Mouse (Mus musculus) liver, embryonic 12.5 days (tissue): Measurements from ENCODE around the gene Efhc1. TPM values are rescaled to one million over a fixed set of nuclear protein-coding genes. Genes with fewer than 3 reads are reported as not detected.
A peak's percentile ranks its signal among the peaks of the same experiment; 100 is the strongest.
"Not testable (repeated sequence)": the region's sequence is repeated elsewhere in the genome, so short reads cannot be mapped to it uniquely, and the experiment has no call there.

Source experiments
- ATAC-seq: fragments of 200-750 bp; cut with Nextera tagmentation; 2 replicates; pipeline ENCODE4 v1.8.0; 2017; ENCODE audit warnings: moderate number of reproducible peaks, mild to moderate bottlenecking, moderate library complexity
- H3K27ac ChIP-seq: fragments of 300-500 bp; sonication (generic); 2 replicates; pipeline ENCODE4 v1.5.1; 2016; ENCODE audit warnings: mild to moderate bottlenecking
- H3K27me3 ChIP-seq: fragments of 300-500 bp; sonication (generic); replicated peaks from 2 replicates; pipeline ENCODE4 v1.6.1; 2016; ENCODE audit warnings: mild to moderate bottlenecking, moderate library complexity
- H3K36me3 ChIP-seq: fragments of 300-500 bp; sonication (generic); 2 replicates; pipeline ENCODE4 v1.6.1; 2016; ENCODE audit warnings: mild to moderate bottlenecking, moderate library complexity
- H3K4me1 ChIP-seq: fragments of 300-500 bp; sonication (generic); 2 replicates; pipeline ENCODE4 v1.6.1; 2016
- H3K4me2 ChIP-seq: fragments of 300-500 bp; sonication (generic); 2 replicates; pipeline ENCODE4 v1.6.1; 2016; ENCODE audit warnings: mild to moderate bottlenecking, moderate library complexity
- H3K4me3 ChIP-seq: fragments of 300-500 bp; sonication (generic); 2 replicates; pipeline ENCODE4 v1.5.1; 2016; ENCODE audit warnings: mild to moderate bottlenecking, moderate library complexity
- H3K9ac ChIP-seq: fragments of 300-500 bp; sonication (generic); 2 replicates; pipeline ENCODE4 v1.6.1; 2016; ENCODE audit warnings: mild to moderate bottlenecking, moderate library complexity
- H3K9me3 ChIP-seq: fragments of 300-500 bp; sonication (generic); replicated peaks from 2 replicates; pipeline ENCODE4 v1.6.1; 2016; ENCODE audit warnings: mild to moderate bottlenecking, moderate library complexity
- WGBS: fragments of 180-500 bp; shearing (Covaris S2); methylation state at CpG from one replicate; pipeline ENCODE4 v1.1.7; 2016; ENCODE audit not compliant: insufficient replicate concordance; 5-methylcytosine and 5-hydroxymethylcytosine counted together
- polyA plus RNA-seq: library from polyadenylated mRNA; unstranded; fragments of >200 nt; fragmentation: Nextera tagmentation; extraction: Ambion mirVana; gene quantifications from 2 replicates; pipeline ENCODE4 v1.2.1, GENCODE M21; 2016

Efhc1 gene
- polyA plus RNA-seq, 1 experiment from 2014 or later = 0.62 TPM

- Histone ChIP-seq H3K9me3 (no peaks in the 10 kb centered on the region), H3K4me2 (no peak overlapping the region), H3K27ac (no peak overlapping the region), H3K27me3 (no peaks in the 10 kb centered on the region), H3K9ac (no peak overlapping the region), H3K4me1 (peaks cover 11% of the 10 kb centered on the region; the same call in 1 of the 2 replicates), H3K36me3 (no peaks in the 10 kb centered on the region), H3K4me3 (no peak overlapping the region)
- ATAC-seq = no peak
- 47% methylated on average over 11 of the region's 11 CpGs for WGBS
Observed at GRCm38 (mm10) chr1:20922612-20923399, 28.6 kb upstream of the Efhc1 start.

DNA sequence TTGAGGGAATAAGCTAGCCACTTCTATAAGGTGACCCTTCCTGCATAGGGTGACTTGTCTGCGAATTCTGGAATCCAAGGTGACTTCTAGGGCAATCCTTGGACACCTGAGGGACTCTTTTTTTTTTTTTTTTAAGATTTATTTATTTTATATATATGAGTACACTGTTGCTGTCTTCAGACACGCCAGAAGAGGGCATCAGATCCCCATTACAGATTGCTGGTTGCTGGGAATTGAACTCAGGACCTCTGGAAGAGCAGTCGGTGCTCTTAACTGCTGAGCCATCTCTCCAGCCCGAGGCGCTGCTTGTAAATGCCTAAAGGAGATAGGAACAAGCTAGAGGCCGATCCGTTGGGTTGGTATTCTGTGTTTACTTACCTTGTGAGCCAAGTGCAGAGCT is 26.1 kb upstream of the Efhc1 start:
- 33% methylated on average over 7 of the region's 7 CpGs for WGBS

DNA sequence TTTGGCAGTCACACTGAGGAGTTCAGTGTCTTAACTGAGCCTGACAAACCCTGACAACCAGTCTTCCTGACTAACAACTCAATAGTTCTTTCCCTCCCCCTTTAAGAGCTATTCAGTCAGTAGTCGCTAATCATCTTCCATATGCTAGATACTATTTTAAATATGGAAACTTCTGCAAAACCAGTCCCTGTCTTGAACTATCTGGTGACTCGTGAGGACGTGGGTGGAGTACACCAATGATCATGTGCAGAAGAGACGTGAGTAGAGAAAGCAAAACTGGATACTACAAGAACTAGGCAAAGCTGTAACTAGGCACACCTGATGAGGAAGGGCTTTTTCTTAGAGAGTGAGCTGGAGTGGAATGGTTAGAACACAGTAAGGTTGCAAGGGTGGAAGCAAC is 25.5 kb upstream of the Efhc1 start:
- ATAC-seq = no peak
- H3K9ac ChIP-seq = no peak overlapping the region
- no peaks in the 10 kb centered on the region for H3K27me3 ChIP-seq
- H3K4me1 ChIP-seq = peaks cover 31% of the 10 kb centered on the region
- H3K4me3 ChIP-seq = no peak overlapping the region
- 33% methylated on average over 4 of the region's 4 CpGs for WGBS
- H3K9me3 ChIP-seq = no peaks in the 10 kb centered on the region
- H3K4me2 ChIP-seq = no peak overlapping the region
- no peaks in the 10 kb centered on the region for H3K36me3 ChIP-seq
- no peak overlapping the region for H3K27ac ChIP-seq

More for the DNA sequence above, 26.1 kb upstream of the Efhc1 start:
- not testable (repeated sequence) for H3K4me3 ChIP-seq, H3K9ac ChIP-seq, H3K27me3 ChIP-seq, ATAC-seq, H3K36me3 ChIP-seq, H3K27ac ChIP-seq, H3K9me3 ChIP-seq, H3K4me2 ChIP-seq
- peaks cover 26% of the 10 kb centered on the region for H3K4me1 ChIP-seq

DNA sequence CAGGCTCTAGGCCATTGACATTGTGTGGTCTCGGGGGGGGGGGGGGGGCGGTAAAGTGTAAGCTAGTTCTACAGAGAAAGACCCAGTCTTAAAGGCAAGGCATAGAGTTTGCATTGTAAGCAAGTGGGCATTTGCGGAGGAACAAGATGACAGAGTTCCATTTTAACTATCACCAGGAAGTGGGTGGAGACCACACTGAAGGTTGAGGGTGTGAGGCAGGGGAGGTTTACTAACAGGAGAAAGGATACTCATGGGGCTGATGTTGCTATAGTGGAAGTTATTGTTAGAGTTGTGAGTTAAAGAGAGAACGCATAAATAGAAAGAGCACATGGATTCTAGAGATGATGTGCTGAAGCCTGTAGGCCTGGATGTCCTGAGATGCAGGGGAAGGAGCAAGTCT is 25.1 kb upstream of the Efhc1 start:
- no peaks in the 10 kb centered on the region for H3K27me3 ChIP-seq

DNA sequence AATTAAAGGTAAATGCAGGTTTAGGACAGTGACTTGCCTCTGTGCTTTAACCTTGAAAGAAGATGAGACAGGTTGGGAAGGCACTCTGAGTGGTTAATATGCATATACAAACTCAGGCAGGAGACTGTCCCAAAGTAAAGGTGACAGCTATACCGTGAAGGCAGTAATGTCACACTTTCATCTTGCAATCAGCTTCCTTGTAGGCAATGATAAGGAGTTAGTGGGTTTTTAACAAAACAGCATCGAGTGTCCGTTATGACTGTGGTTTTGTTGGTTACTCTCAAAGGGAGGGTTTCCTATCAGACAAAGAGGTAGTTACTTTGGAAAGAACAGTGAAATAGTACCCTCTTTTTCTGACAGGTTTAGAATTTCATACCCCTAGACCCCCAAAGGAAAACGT is 22.9 kb upstream of the Efhc1 start:
- Histone ChIP-seq H3K4me3 (no peak overlapping the region), H3K9ac (no peak overlapping the region), H3K36me3 (no peaks in the 10 kb centered on the region), H3K9me3 (no peaks in the 10 kb centered on the region), H3K4me1 (peaks cover 31% of the 10 kb centered on the region), H3K27ac (peak overlapping the region; percentile 51), H3K4me2 (no peak overlapping the region), H3K27me3 (no peaks in the 10 kb centered on the region)
- WGBS = 12% methylated on average over 4 of the region's 4 CpGs
- ATAC-seq = peak; percentile 41; the same call in 1 of the 2 replicates

More for the DNA sequence above, 25.1 kb upstream of the Efhc1 start:
- H3K36me3 ChIP-seq = no peaks in the 10 kb centered on the region
- no peak overlapping the region for H3K27ac ChIP-seq
- 54% methylated on average over 4 of the region's 4 CpGs for WGBS
- H3K4me3 ChIP-seq = no peak overlapping the region
- no peak overlapping the region for H3K4me2 ChIP-seq
- no peak overlapping the region for H3K9ac ChIP-seq
- peaks cover 31% of the 10 kb centered on the region for H3K4me1 ChIP-seq
- no peak for ATAC-seq
- H3K9me3 ChIP-seq = no peaks in the 10 kb centered on the region

- no peaks in the 10 kb centered on the region for H3K27me3 ChIP-seq
- H3K36me3 ChIP-seq = no peaks in the 10 kb centered on the region
- peak; percentile 74 for ATAC-seq
- peaks cover 21% of the 10 kb centered on the region for H3K4me1 ChIP-seq
- H3K4me3 ChIP-seq = no peak overlapping the region
- no peak overlapping the region for H3K27ac ChIP-seq
- H3K9ac ChIP-seq = no peak overlapping the region
- H3K9me3 ChIP-seq = no peaks in the 10 kb centered on the region
- WGBS = 16% methylated on average over 7 of the region's 7 CpGs
- no peak overlapping the region for H3K4me2 ChIP-seq
Observed at GRCm38 (mm10) chr1:20933457-20933856, 18.0 kb upstream of the Efhc1 start.

DNA sequence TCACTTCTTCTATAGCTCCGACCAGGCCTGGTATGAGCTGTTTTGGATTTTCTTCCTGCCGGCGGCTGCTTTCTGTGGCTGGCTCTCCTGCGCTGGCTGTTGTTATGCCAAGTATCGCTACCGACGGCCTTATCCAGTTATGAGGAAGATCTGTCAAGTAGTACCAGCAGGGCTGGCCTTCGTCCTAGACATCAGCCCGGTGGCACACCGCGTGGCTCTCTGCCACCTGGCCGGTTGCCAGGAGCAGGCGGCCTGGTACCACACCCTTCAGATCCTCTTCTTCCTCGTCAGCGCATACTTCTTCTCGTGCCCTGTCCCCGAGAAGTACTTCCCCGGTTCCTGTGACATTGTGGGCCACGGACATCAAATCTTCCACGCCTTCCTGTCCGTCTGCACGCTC is 16.3 kb upstream of the Efhc1 start:
- WGBS = 83% methylated on average over 22 of the region's 22 CpGs
- no peak overlapping the region for H3K4me3 ChIP-seq
- no peak overlapping the region for H3K9ac ChIP-seq
- no peaks in the 10 kb centered on the region for H3K36me3 ChIP-seq
- H3K9me3 ChIP-seq = no peaks in the 10 kb centered on the region
- no peak overlapping the region for H3K4me2 ChIP-seq
- H3K27me3 ChIP-seq = no peaks in the 10 kb centered on the region
- H3K4me1 ChIP-seq = peaks cover 9% of the 10 kb centered on the region; the same call in 1 of the 2 replicates
- no peak overlapping the region for H3K27ac ChIP-seq
- ATAC-seq = no peak

GRCm38 (mm10) chr1:20939046-20939445 is 12.4 kb upstream of the Efhc1 start:
- Histone ChIP-seq H3K4me1 (no peaks in the 10 kb centered on the region), H3K27me3 (no peaks in the 10 kb centered on the region), H3K4me3 (no peak overlapping the region), H3K36me3 (no peaks in the 10 kb centered on the region), H3K9ac (no peak overlapping the region), H3K4me2 (no peak overlapping the region), H3K9me3 (no peaks in the 10 kb centered on the region), H3K27ac (no peak overlapping the region)
- ATAC-seq = no peak
- 24% methylated on average over 3 of the region's 3 CpGs for WGBS

DNA sequence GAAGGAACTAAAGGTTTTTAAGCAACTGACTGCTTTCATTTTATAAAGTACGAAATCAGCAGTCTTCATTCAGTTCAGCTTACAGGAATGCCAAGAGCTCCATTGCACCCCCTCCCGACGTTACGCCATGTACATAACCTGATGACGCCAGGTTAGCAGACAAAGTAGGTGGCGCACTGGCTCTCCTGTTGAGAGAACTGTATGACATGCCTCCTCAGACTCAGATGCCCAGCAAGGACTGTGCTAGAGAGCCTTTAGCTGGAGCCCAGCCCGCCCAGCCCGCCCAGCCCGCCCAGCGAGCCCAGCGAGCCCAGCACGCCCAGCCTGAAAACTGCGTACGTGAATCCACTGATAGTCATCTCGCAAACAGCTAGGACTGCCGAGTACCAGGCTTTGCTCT is 11.3 kb upstream of the Efhc1 start:
- peak; percentile 59; the same call in 1 of the 2 replicates for ATAC-seq
- WGBS = 34% methylated on average over 16 of the region's 16 CpGs

GRCm38 (mm10) chr1:20941322-20941721 is 10.1 kb upstream of the Efhc1 start:
- 43% methylated on average over 2 of the region's 2 CpGs for WGBS
- Histone ChIP-seq H3K36me3 (no peaks in the 10 kb centered on the region), H3K9me3 (no peaks in the 10 kb centered on the region), H3K4me3 (no peak overlapping the region), H3K4me1 (no peaks in the 10 kb centered on the region), H3K27ac (no peak overlapping the region), H3K27me3 (no peaks in the 10 kb centered on the region), H3K9ac (no peak overlapping the region), H3K4me2 (no peak overlapping the region)
- ATAC-seq = no peak

More for the DNA sequence above, 11.3 kb upstream of the Efhc1 start:
- H3K9me3 ChIP-seq = no peaks in the 10 kb centered on the region
- no peak overlapping the region for H3K4me3 ChIP-seq
- H3K36me3 ChIP-seq = no peaks in the 10 kb centered on the region
- H3K9ac ChIP-seq = no peak overlapping the region
- H3K27me3 ChIP-seq = no peaks in the 10 kb centered on the region
- peak overlapping the region; percentile 32 for H3K4me2 ChIP-seq
- H3K27ac ChIP-seq = no peak overlapping the region
- H3K4me1 ChIP-seq = no peaks in the 10 kb centered on the region

- H3K4me1 ChIP-seq = no peaks in the 10 kb centered on the region
- H3K9ac ChIP-seq = no peak overlapping the region
- H3K27ac ChIP-seq = no peak overlapping the region
- H3K4me3 ChIP-seq = no peak overlapping the region
- 70% methylated on average over 7 of the region's 7 CpGs for WGBS
- no peaks in the 10 kb centered on the region for H3K27me3 ChIP-seq
- no peak for ATAC-seq
- H3K9me3 ChIP-seq = no peaks in the 10 kb centered on the region
- H3K4me2 ChIP-seq = no peak overlapping the region
- no peaks in the 10 kb centered on the region for H3K36me3 ChIP-seq
Observed at GRCm38 (mm10) chr1:20941857-20942256, 9.6 kb upstream of the Efhc1 start.

DNA sequence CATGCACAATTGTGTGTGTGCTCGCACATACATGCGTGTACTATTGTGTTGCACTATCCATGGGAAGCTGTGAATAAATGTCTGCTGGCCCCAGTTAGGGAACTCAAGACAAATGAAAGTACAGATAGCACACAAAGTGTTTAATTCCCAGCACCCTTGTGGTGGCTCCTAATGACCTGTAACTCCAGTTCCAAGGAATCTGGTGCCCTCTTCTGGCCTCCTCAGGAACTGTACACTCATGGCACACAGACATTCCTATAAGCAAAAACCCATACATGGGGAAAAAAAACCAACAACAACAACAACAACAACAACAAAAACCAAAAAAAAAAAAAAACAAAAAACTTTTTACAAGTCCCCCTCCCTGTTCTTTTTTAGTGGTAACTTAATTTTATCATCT is 8.4 kb upstream of the Efhc1 start:
- Histone ChIP-seq H3K4me3 (no peak overlapping the region), H3K4me1 (no peaks in the 10 kb centered on the region), H3K4me2 (no peak overlapping the region), H3K27me3 (no peaks in the 10 kb centered on the region), H3K36me3 (no peaks in the 10 kb centered on the region), H3K27ac (no peak overlapping the region), H3K9ac (no peak overlapping the region), H3K9me3 (no peaks in the 10 kb centered on the region)
- no peak for ATAC-seq
- WGBS = 86% methylated on average over 2 of the region's 2 CpGs
